Mouse (Mus musculus) adrenal gland, postnatal 36 days (tissue): ENCODE results near the gene Aarsd1. TPM values are rescaled to one million over a fixed set of nuclear protein-coding genes. Genes with fewer than 3 reads are reported as not detected.
"Not testable (repeated sequence)": the region's sequence is repeated elsewhere in the genome, so short reads cannot be mapped to it uniquely, and the experiment has no call there.

Experiments used
- DNase-seq, 2 experiments: peaks; one replicate each; pipeline ENCODE4 v3.0.0; 2021; ENCODE audit warnings: mixed read lengths in 1 of 2
- microRNA-seq: library from miRNA; unstranded; fragments of <30 nt; microRNA quantifications from one replicate; pipeline ENCODE4 v1.2.0, GENCODE M21; 2021
- total RNA-seq, 2 experiments: library from RNA; stranded (reverse); gene quantifications; 2 replicates each; pipeline ENCODE4 v1.2.3; 2021

Aarsd1 gene
- total RNA-seq, 2 experiments from 2014 or later, result 30.1 to 35.2 TPM

GRCm38 (mm10) chr11:101378926-101379325, 38.5 kb downstream of the Aarsd1 start:
- DNase-seq, result peak in 1 of 2 experiments; percentile 38

- DNase-seq, result not testable (repeated sequence)
Measured at GRCm38 (mm10) chr11:101378196-101378595, 39.2 kb downstream of the Aarsd1 start.

- DNase-seq, result no peak
Measured at GRCm38 (mm10) chr11:101374421-101374938, 42.9 kb downstream of the Aarsd1 start.

- DNase-seq, result no peak
Measured at GRCm38 (mm10) chr11:101370141-101370540, 47.3 kb downstream of the Aarsd1 start.

- DNase-seq, result peak; percentile 50 to 52
Measured at GRCm38 (mm10) chr11:101367326-101367935, 50.0 kb downstream of the Aarsd1 start, which contains the start of gene G6pc. TSS of gene G6pc (plus strand) at chr11:101367561.

- DNase-seq, result peak in 1 of 2 experiments; percentile 17
Measured at GRCm38 (mm10) chr11:101364531-101364931, 52.9 kb downstream of the Aarsd1 start.

- DNase-seq, result no peak
Measured at GRCm38 (mm10) chr11:101360651-101361113, 56.7 kb downstream of the Aarsd1 start.

- DNase-seq, result no peak
Measured at GRCm38 (mm10) chr11:101359776-101360175, 57.6 kb downstream of the Aarsd1 start.

- no peak for DNase-seq
Measured at GRCm38 (mm10) chr11:101357505-101358182, 59.8 kb downstream of the Aarsd1 start.

Small RNAs within 50 kb of the gene (microRNA-seq; reads per million reads assigned to microRNA genes)
- 1.00 reads per million for gene Mir6929

Other genes with a start within 250 kb of the Aarsd1 start
- 1 to 10 TPM; 4.6 to 4.9 TPM for gene Cntnap1, start 247.1 kb downstream of the Aarsd1 start, total RNA-seq
- gene Plekhh3, start 246.3 kb downstream of the Aarsd1 start, total RNA-seq, result 10 to 100 TPM; 21.5 to 30.0 TPM
- under 1 TPM in 1 of 2 experiments, not detected in 1; 0.43 TPM for gene Ccr10, start 242.2 kb downstream of the Aarsd1 start, total RNA-seq
- 10 to 100 TPM; 30.0 to 37.7 TPM for gene Ezh1, start 191.2 kb downstream of the Aarsd1 start, total RNA-seq
- 10 to 100 TPM; 39.5 to 61.8 TPM for gene Ramp2, start 171.6 kb downstream of the Aarsd1 start, total RNA-seq
- 100 to 1,000 TPM in 1 of 2 experiments, 10 to 100 TPM in 1; 90.6 to 121 TPM for gene Vps25, start 163.9 kb downstream of the Aarsd1 start, total RNA-seq
- 1 to 10 TPM; 1.5 to 2.5 TPM for gene Wnk4, start 157.0 kb downstream of the Aarsd1 start, total RNA-seq
- gene Cntd1, start 138.6 kb downstream of the Aarsd1 start, total RNA-seq, result under 1 TPM; 0.23 to 0.26 TPM
- 10 to 100 TPM; 69.2 to 75.4 TPM for gene Coa3, start 138.5 kb downstream of the Aarsd1 start, total RNA-seq
- 100 to 1,000 TPM; 150 to 159 TPM for gene Becn1, start 115.3 kb downstream of the Aarsd1 start, total RNA-seq
- 100 to 1,000 TPM; 122 to 145 TPM for gene Psme3, start 101.4 kb downstream of the Aarsd1 start, total RNA-seq
- 1 to 10 TPM; 4.6 to 7.1 TPM for gene Aoc2, start 92.6 kb downstream of the Aarsd1 start, total RNA-seq
- 10 to 100 TPM; 40.4 to 67.8 TPM for gene Aoc3, start 87.0 kb downstream of the Aarsd1 start, total RNA-seq
- gene G6pc, start 50.1 kb downstream of the Aarsd1 start, total RNA-seq, result 1 to 10 TPM; 2.9 to 6.4 TPM
- 1 to 10 TPM; 2.6 to 5.6 TPM for gene Gm27029, start 7.2 kb upstream of the Aarsd1 start, total RNA-seq
- 10 to 100 TPM; 24.1 to 26.7 TPM for gene Rundc1, start 7.5 kb upstream of the Aarsd1 start, total RNA-seq
- 1 to 10 TPM; 2.6 to 3.4 TPM for gene Ptges3l, start 7.7 kb upstream of the Aarsd1 start, total RNA-seq
- 10 to 100 TPM; 77.7 to 94.3 TPM for gene Rpl27, start 24.7 kb upstream of the Aarsd1 start, total RNA-seq
- gene Ifi35, start 30.8 kb upstream of the Aarsd1 start, total RNA-seq, result 10 to 100 TPM; 39.1 to 41.8 TPM
- 10 to 100 TPM; 10.2 to 11.6 TPM for gene Rnd2, start 47.4 kb upstream of the Aarsd1 start, total RNA-seq
- 100 to 1,000 TPM; 123 to 141 TPM for gene Vat1, start 48.6 kb upstream of the Aarsd1 start, total RNA-seq
- 1 to 10 TPM; 2.4 to 2.9 TPM for gene Brca1, start 134.3 kb upstream of the Aarsd1 start, total RNA-seq
- 100 to 1,000 TPM; 128 to 134 TPM for gene Nbr1, start 134.5 kb upstream of the Aarsd1 start, total RNA-seq
- 10 to 100 TPM; 10.9 to 11.1 TPM for gene Tmem106a, start 164.6 kb upstream of the Aarsd1 start, total RNA-seq
- gene Gm11634, start 181.6 kb upstream of the Aarsd1 start, total RNA-seq, result not detected
- gene Rdm1, start 209.6 kb upstream of the Aarsd1 start, total RNA-seq, result 10 to 100 TPM; 24.0 to 31.6 TPM
- 10 to 100 TPM; 11.4 to 12.5 TPM for gene Arl4d, start 247.9 kb upstream of the Aarsd1 start, total RNA-seq